Mouse (Mus musculus): Measurements from ENCODE around the gene Olfr463. TPM values are rescaled to one million over a fixed set of nuclear protein-coding genes. Genes with fewer than 3 reads are reported as not detected.
A peak's percentile ranks its signal among the peaks of the same experiment; 100 is the strongest.

Olfr463 gene
- not detected in 2 replicates for polyA plus RNA-seq (2014; fragmentation: Nextera tagmentation; extraction: Ambion mirVana)

- Histone ChIP-seq H3K4me2 (replicated peaks; ENCODE audit: low read depth, low read length) (no peak within 1 kb of the TSS), H3K36me3 (ENCODE audit: control insufficient read depth, insufficient read depth, low read length) (no peaks in the 10 kb centered on the region), H3K9ac (ENCODE audit: low read depth, low read length) (no peak within 1 kb of the TSS), H3K27ac (ENCODE audit: low read depth, low read length) (no peak within 1 kb of the TSS), H3K27me3 (ENCODE audit: control insufficient read depth, insufficient read depth, low read length) (no peaks in the 10 kb centered on the region), H3K4me1 (replicated peaks; ENCODE audit: control insufficient read depth, insufficient read depth, low read length) (no peaks in the 10 kb centered on the region), H3K9me3 (ENCODE audit: control insufficient read depth, low read length) (no peaks in the 10 kb centered on the region), H3K4me3 (ENCODE audit: low read depth, low read length) (no peak within 1 kb of the TSS)
- ATAC-seq (ENCODE audit: low FRiP score) (no peak), DNase-seq (ENCODE audit: low spot score) (no peak)
Measured at GRCm38 (mm10) chr11:87897287-87897686, at the start of gene Olfr463. Olfr463 (minus strand) TSS chr11:87897387.

GRCm38 (mm10) chr11:87935467-87935866 is 38.3 kb upstream of the Olfr463 start:
- no peak overlapping the region for H3K4me2 ChIP-seq (replicated peaks; ENCODE audit: low read depth, low read length)
- ATAC-seq (ENCODE audit: low FRiP score) = no peak
- WGBS = 89% methylated on average over 3 of the region's 3 CpGs

GRCm38 (mm10) chr11:87933731-87934130 is 36.5 kb upstream of the Olfr463 start:
- 82% methylated on average over 2 of the region's 2 CpGs for WGBS
- ATAC-seq (ENCODE audit: low FRiP score) = no peak
- no peaks in the 10 kb centered on the region for H3K36me3 ChIP-seq (ENCODE audit: control insufficient read depth, insufficient read depth, low read length)

More at GRCm38 (mm10) chr11:87935467-87935866, 38.3 kb upstream of the Olfr463 start:
- Histone ChIP-seq H3K4me3 (ENCODE audit: low read depth, low read length) (no peak overlapping the region), H3K9ac (ENCODE audit: low read depth, low read length) (no peak overlapping the region), H3K27ac (ENCODE audit: low read depth, low read length) (no peak overlapping the region), H3K27me3 (ENCODE audit: control insufficient read depth, insufficient read depth, low read length) (no peaks in the 10 kb centered on the region), H3K36me3 (ENCODE audit: control insufficient read depth, insufficient read depth, low read length) (no peaks in the 10 kb centered on the region), H3K4me1 (replicated peaks; ENCODE audit: control insufficient read depth, insufficient read depth, low read length) (no peaks in the 10 kb centered on the region), H3K9me3 (ENCODE audit: control insufficient read depth, low read length) (no peaks in the 10 kb centered on the region)
- DNase-seq (ENCODE audit: low spot score) = no peak

GRCm38 (mm10) chr11:87930348-87930747 is 33.2 kb upstream of the Olfr463 start:
- Histone ChIP-seq H3K4me3 (ENCODE audit: low read depth, low read length) (no peak overlapping the region), H3K9me3 (ENCODE audit: control insufficient read depth, low read length) (no peaks in the 10 kb centered on the region), H3K9ac (ENCODE audit: low read depth, low read length) (no peak overlapping the region), H3K4me2 (replicated peaks; ENCODE audit: low read depth, low read length) (no peak overlapping the region), H3K27ac (ENCODE audit: low read depth, low read length) (no peak overlapping the region), H3K36me3 (ENCODE audit: control insufficient read depth, insufficient read depth, low read length) (no peaks in the 10 kb centered on the region), H3K27me3 (ENCODE audit: control insufficient read depth, insufficient read depth, low read length) (no peaks in the 10 kb centered on the region), H3K4me1 (replicated peaks; ENCODE audit: control insufficient read depth, insufficient read depth, low read length) (no peaks in the 10 kb centered on the region)
- WGBS = 91% methylated on average over 2 of the region's 2 CpGs
- DNase-seq (ENCODE audit: low spot score) (no peak), ATAC-seq (ENCODE audit: low FRiP score) (no peak)

More at GRCm38 (mm10) chr11:87933731-87934130, 36.5 kb upstream of the Olfr463 start:
- no peak overlapping the region for H3K4me2 ChIP-seq (replicated peaks; ENCODE audit: low read depth, low read length)
- H3K27ac ChIP-seq (ENCODE audit: low read depth, low read length) = no peak overlapping the region
- no peak overlapping the region for H3K9ac ChIP-seq (ENCODE audit: low read depth, low read length)
- no peaks in the 10 kb centered on the region for H3K27me3 ChIP-seq (ENCODE audit: control insufficient read depth, insufficient read depth, low read length)
- no peak overlapping the region for H3K4me3 ChIP-seq (ENCODE audit: low read depth, low read length)
- no peak for DNase-seq (ENCODE audit: low spot score)
- H3K9me3 ChIP-seq (ENCODE audit: control insufficient read depth, low read length) = no peaks in the 10 kb centered on the region
- H3K4me1 ChIP-seq (replicated peaks; ENCODE audit: control insufficient read depth, insufficient read depth, low read length) = no peaks in the 10 kb centered on the region

GRCm38 (mm10) chr11:87920966-87921365 is 23.8 kb upstream of the Olfr463 start, which contains the start of gene Olfr464:
Olfr464 (minus strand) TSS chr11:87920967.
- Histone ChIP-seq H3K27ac (ENCODE audit: low read depth, low read length) (no peak within 1 kb of the TSS), H3K9me3 (ENCODE audit: control insufficient read depth, low read length) (no peaks in the 10 kb centered on the region), H3K4me1 (replicated peaks; ENCODE audit: control insufficient read depth, insufficient read depth, low read length) (no peaks in the 10 kb centered on the region), H3K36me3 (ENCODE audit: control insufficient read depth, insufficient read depth, low read length) (no peaks in the 10 kb centered on the region), H3K27me3 (ENCODE audit: control insufficient read depth, insufficient read depth, low read length) (no peaks in the 10 kb centered on the region), H3K4me2 (replicated peaks; ENCODE audit: low read depth, low read length) (no peak within 1 kb of the TSS), H3K9ac (ENCODE audit: low read depth, low read length) (no peak within 1 kb of the TSS), H3K4me3 (ENCODE audit: low read depth, low read length) (no peak within 1 kb of the TSS)
- ATAC-seq (ENCODE audit: low FRiP score) (no peak), DNase-seq (ENCODE audit: low spot score) (peak; percentile 50)
- WGBS = 31% methylated on average over 5 of the region's 5 CpGs

GRCm38 (mm10) chr11:87920301-87920700 is 23.1 kb upstream of the Olfr463 start:
- DNase-seq (ENCODE audit: low spot score) (no peak), ATAC-seq (ENCODE audit: low FRiP score) (no peak)
- no peak overlapping the region for H3K4me3 ChIP-seq (ENCODE audit: low read depth, low read length)
- H3K4me2 ChIP-seq (replicated peaks; ENCODE audit: low read depth, low read length) = no peak overlapping the region
- H3K9me3 ChIP-seq (ENCODE audit: control insufficient read depth, low read length) = no peaks in the 10 kb centered on the region
- no peak overlapping the region for H3K9ac ChIP-seq (ENCODE audit: low read depth, low read length)
- no peaks in the 10 kb centered on the region for H3K4me1 ChIP-seq (replicated peaks; ENCODE audit: control insufficient read depth, insufficient read depth, low read length)
- no peaks in the 10 kb centered on the region for H3K36me3 ChIP-seq (ENCODE audit: control insufficient read depth, insufficient read depth, low read length)
- no peaks in the 10 kb centered on the region for H3K27me3 ChIP-seq (ENCODE audit: control insufficient read depth, insufficient read depth, low read length)
- no peak overlapping the region for H3K27ac ChIP-seq (ENCODE audit: low read depth, low read length)
- 67% methylated on average over 2 of the region's 2 CpGs for WGBS

- 94% methylated on average over 1 of the region's 1 CpGs for WGBS
- no peaks in the 10 kb centered on the region for H3K27me3 ChIP-seq (ENCODE audit: control insufficient read depth, insufficient read depth, low read length)
- no peak overlapping the region for H3K9ac ChIP-seq (ENCODE audit: low read depth, low read length)
- DNase-seq (ENCODE audit: low spot score) (no peak), ATAC-seq (ENCODE audit: low FRiP score) (no peak)
- no peak overlapping the region for H3K4me2 ChIP-seq (replicated peaks; ENCODE audit: low read depth, low read length)
- H3K4me1 ChIP-seq (replicated peaks; ENCODE audit: control insufficient read depth, insufficient read depth, low read length) = no peaks in the 10 kb centered on the region
- H3K27ac ChIP-seq (ENCODE audit: low read depth, low read length) = no peak overlapping the region
- no peaks in the 10 kb centered on the region for H3K9me3 ChIP-seq (ENCODE audit: control insufficient read depth, low read length)
- no peaks in the 10 kb centered on the region for H3K36me3 ChIP-seq (ENCODE audit: control insufficient read depth, insufficient read depth, low read length)
- no peak overlapping the region for H3K4me3 ChIP-seq (ENCODE audit: low read depth, low read length)
Measured at GRCm38 (mm10) chr11:87916005-87916404, 18.8 kb upstream of the Olfr463 start.

GRCm38 (mm10) chr11:87904331-87904730 is 7.1 kb upstream of the Olfr463 start:
- Histone ChIP-seq H3K36me3 (ENCODE audit: control insufficient read depth, insufficient read depth, low read length) (no peaks in the 10 kb centered on the region), H3K4me3 (ENCODE audit: low read depth, low read length) (no peak overlapping the region), H3K4me2 (replicated peaks; ENCODE audit: low read depth, low read length) (no peak overlapping the region), H3K9me3 (ENCODE audit: control insufficient read depth, low read length) (no peaks in the 10 kb centered on the region), H3K4me1 (replicated peaks; ENCODE audit: control insufficient read depth, insufficient read depth, low read length) (no peaks in the 10 kb centered on the region), H3K9ac (ENCODE audit: low read depth, low read length) (no peak overlapping the region), H3K27ac (ENCODE audit: low read depth, low read length) (no peak overlapping the region), H3K27me3 (ENCODE audit: control insufficient read depth, insufficient read depth, low read length) (no peaks in the 10 kb centered on the region)
- no peak for ATAC-seq (ENCODE audit: low FRiP score)
- DNase-seq (ENCODE audit: low spot score) = no peak
- 74% methylated on average over 3 of the region's 3 CpGs for WGBS

- H3K27ac ChIP-seq (ENCODE audit: low read depth, low read length) = no peak within 1 kb of the TSS
- H3K9me3 ChIP-seq (ENCODE audit: control insufficient read depth, low read length) = no peaks in the 10 kb centered on the region
- no peaks in the 10 kb centered on the region for H3K27me3 ChIP-seq (ENCODE audit: control insufficient read depth, insufficient read depth, low read length)
- H3K36me3 ChIP-seq (ENCODE audit: control insufficient read depth, insufficient read depth, low read length) = no peaks in the 10 kb centered on the region
- H3K9ac ChIP-seq (ENCODE audit: low read depth, low read length) = no peak within 1 kb of the TSS
- H3K4me3 ChIP-seq (ENCODE audit: low read depth, low read length) = no peak within 1 kb of the TSS
- DNase-seq (ENCODE audit: low spot score) = no peak
- WGBS = 86% methylated on average over 6 of the region's 6 CpGs
- H3K4me2 ChIP-seq (replicated peaks; ENCODE audit: low read depth, low read length) = no peak within 1 kb of the TSS
- no peaks in the 10 kb centered on the region for H3K4me1 ChIP-seq (replicated peaks; ENCODE audit: control insufficient read depth, insufficient read depth, low read length)
- no peak for ATAC-seq (ENCODE audit: low FRiP score)
Measured at GRCm38 (mm10) chr11:87892168-87892567, 5.0 kb downstream of the Olfr463 start, which contains the start of gene Olfr462. Olfr462 (minus strand) TSS chr11:87892268.
